Mouse (Mus musculus) right cerebral cortex, postnatal 10 days (tissue): ENCODE measurements at regions not wholly inside any gene's neighbourhood (a gene's known extent, or its start where the extent isn't known, plus 50 kb on each side); places are given as distances from the start of the nearest gene placed in this dataset.

Source experiments
- DNase-seq, 2 experiments: peaks; one replicate each; pipeline ENCODE4 v3.0.0; 2021; ENCODE audit warnings: low spot score in 2 of 2

DNA sequence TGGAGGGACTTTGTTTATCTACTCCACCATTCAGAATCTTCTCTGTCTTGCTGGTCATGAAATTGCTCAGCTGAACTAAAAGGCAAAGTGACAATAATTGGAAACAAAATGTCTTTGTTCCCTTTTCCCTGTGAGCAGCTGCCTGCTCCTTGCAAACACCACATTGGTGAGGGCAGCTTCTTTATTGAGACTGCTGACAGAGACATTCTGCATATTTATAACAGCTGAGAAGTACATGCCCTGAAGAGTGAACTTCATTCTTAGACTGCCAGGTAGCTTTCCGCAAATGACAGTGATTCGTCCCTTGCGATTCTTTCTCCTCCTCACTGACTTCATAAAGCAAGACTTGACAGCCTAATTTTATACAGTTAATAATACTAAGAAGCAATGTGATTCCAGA is 237.0 kb downstream of the Cps1 start:
- no peak for DNase-seq

DNA sequence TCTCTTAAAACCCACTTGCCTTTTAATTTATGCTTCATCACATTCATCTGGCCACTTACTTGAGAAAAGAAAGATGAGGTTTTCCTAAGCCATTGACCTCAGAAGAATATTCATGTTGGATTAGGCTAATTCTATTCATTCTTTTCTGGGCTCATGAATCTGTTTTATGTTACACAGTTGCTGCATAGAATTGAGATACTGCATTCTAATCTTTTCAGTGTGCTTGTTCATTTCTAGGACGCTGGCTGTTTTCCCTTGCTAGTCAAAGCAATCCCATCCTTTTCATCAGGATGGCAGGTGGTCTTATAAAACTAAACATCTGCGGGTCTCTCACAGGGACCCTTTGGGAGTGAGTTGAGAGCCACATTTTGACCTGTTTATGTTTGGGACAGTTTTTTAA is 243.2 kb downstream of the Cps1 start:
- no peak for DNase-seq

DNA sequence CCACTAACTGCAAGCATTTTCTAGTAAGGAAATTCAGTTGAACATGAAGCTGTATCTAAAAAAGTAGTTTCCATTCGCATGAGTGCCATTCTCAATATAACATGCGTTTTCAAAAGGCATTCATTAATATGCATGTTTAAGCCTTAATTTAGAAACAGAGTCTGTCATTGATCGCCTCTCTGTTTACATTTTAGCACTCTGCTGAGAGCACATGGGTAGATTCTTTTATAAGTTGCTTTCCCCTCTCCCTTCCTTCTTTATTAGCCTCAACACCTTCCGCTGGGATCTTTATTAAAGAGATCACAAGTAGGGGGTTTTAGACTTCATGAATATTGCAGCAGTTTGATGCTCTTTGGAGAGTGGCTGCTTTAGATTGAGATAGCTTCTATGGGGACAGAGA is 243.7 kb downstream of the Cps1 start:
- no peak for DNase-seq

DNA sequence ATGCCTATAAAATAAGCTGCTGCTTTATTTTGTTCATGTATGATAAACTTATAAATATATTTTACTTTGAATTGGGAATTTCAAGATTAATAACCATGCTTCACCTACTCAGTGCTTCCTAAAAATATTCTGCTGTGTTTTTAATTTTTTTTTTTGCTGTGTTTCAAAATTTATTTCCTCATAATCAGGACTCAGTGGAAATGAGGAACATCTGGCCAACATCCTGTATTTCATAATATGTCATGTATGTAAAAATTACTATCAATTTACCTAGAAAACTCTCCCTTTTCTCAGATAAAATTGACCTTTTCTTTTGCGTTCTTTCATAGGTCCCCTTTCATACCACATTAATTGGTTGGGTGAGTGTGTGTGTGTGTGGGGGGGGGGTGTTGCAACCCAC is 259.5 kb downstream of the Cps1 start:
- no peak for DNase-seq

DNA sequence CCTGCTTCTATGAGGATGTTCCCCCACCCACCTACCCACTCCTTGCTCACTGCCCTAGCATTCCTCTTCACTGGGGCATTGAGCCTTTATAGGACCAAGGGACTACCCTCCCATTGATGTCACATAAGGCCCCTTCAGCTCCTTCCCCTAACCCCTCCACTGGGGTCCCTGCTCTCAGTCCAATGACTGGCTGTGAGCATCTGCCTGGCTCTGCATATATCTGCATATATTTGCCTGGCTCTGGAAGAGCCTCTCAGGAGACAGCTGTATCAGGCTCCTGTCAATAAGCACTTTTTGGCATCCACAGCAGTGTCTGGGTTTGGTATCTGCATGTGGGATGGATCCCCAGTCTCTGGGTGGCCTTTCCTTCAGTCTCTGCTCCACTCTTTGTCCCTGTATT is 262.6 kb downstream of the Cps1 start:
- DNase-seq, result no peak

DNA sequence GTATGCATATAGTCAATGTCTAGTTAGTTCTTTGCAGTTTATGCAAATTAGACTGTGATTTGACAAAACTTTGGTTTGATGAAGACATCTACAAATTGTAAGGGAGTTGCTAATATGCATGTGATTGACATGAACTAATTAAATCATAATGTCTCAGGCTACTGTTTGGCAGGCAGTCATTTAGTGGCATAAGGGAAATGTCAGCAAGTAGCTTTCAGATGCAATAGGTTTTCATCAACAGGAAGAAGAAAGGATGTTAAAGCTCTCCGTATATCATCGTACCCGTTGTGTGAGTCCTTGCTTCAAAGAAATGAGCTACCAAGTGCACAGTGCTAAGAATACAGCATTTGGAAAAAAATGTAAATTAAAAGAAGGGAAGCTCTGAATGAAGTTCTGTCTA is 264.1 kb downstream of the Cps1 start:
- no peak for DNase-seq

DNA sequence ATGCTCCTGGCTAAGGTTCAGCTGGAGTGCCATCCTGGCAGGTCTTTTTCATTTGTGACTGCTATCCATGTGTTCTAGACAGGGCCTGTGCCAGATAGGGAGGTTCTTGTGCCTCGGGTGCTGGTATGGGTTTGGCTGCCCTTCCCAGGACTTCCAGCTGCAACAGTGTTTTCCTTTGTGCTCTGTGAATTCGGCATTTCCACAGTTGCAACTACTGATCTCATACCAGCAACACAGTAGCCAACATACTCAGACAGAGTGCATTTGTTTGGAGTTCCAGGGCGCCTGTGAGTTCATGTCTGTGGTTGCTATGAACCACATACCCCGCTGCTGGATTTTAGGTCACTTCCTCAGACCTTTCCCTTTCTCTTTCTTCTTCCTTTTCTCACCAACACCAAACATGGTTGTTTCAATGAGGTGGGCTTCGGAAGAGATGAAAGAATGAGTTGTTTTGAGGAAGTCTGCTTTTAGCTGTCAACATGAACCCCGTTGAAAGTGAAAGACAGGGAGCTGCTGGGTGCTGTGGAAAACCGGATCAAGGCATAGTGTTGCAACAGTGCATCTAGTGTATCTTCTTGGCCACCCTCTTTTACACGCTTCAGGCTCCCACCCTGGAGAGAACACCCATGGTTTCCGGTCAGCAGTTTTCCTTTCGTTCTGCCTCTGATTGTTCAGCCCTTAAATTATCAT is 275.1 kb downstream of the Cps1 start:
- peak; percentile 52 to 67 for DNase-seq

DNA sequence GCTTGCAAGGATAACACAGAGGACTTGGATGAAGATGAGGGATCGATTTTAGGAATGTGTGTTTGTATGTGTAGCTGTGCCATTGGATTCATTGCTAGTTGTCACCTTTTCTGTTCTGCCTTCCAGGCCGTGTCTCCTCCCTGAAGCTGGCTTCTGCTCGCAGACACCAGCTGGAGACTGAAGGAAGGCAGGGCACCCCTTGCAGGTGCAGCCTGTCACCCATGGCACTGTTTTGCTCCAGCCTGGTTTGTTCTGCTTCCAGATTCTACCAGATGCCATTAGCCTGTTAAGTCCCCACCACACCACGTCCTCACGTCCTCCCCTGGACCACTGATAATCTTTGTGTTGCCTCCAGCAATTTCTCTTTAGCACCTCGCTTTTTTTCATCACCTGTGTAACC is 286.7 kb downstream of the Cps1 start:
- DNase-seq, result no peak

DNA sequence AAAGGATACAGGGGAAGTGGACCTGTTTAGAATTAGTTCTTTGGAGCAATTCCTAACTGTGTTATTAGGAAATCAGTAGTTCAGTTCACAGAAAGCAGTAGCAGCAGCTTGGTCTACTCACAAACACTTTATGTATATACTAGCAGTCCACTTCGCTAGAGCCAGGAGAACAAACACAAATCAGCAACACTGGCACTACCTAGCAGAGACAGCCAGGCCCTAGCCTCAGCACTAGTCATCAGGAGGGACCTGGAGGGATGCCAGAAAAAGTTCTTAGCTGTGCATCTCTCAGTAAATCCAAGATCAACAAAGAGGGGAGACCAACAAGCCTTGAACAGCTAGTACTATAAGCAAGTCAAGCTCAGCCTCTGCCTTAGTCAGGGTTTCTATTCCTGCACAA is 294.4 kb downstream of the Cps1 start:
- DNase-seq, result no peak

DNA sequence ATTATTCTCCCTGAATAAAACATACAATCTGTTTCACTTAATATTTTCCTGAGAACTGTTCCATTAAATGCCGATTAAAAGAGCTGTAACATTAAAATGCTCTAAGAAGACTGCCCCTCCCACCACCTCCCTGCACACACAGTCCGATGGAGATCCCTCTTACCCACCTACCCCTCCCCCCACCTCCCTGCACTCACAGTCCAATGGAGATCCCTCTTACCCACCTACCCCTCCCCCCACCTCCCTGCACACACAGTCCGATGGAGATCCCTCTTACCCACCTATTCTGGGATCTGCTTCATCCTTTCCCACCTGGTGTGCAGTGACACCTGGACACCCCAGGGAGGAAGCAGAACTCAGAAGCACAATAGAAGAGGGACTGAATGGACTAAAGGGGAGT is 305.6 kb downstream of the Cps1 start:
- DNase-seq, result no peak

DNA sequence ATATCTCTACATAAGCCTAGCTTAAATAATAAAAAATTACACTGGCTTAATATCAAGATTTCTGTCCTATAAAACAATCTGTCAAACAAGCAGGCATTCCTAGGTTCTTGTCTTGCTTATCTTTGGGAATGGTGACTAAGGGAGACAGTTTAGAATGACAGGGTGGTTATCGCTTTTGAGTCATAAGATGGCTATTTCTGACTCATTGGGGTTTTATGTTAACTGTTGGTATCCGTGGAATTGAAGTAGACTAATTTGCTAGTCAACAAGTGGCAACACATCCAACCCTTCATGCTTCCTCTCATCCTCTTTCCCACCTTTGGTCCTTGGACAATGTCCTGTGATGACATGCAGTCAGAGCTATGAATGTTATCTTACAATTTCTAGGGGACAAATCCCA is 328.0 kb downstream of the Cps1 start:
- DNase-seq, result no peak

DNA sequence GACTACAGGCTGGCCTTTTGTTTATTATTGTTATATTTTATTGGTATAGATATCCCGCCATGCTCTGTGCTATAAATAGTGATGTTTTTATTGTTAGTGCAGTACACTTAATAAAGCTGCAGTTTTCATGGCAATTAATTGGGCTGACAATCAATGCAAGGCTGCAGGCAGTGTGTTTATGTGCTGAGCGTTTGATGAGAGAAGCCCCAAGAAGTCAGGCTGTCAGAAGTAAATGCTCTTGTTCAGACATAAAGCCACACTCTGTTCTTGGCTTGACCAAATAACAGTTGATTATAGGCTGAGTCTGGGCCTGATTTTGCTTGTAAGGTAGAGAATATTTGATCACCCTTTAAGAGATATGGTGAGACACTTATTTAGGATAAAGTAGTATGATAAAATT is 341.4 kb downstream of the Cps1 start:
- no peak for DNase-seq

DNA sequence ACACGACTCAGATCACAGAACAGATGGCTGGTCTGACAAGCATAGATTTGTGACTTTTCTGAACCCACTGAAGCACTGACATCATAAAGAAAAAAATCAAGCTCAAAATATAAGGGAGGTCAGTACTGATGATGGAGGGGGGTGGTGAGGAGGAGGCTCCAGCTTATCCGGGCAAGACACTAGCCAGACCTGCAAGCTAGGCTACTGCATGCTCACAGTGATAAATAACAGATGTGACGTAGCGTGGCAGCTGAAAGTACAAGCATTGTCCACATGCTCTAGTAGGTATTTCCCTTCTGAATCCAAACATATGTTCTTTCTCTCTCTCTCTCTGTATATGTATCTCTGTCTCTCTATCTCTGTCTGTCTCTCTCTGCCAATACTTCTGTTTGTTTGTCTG is 342.7 kb downstream of the Cps1 start:
- no peak for DNase-seq

DNA sequence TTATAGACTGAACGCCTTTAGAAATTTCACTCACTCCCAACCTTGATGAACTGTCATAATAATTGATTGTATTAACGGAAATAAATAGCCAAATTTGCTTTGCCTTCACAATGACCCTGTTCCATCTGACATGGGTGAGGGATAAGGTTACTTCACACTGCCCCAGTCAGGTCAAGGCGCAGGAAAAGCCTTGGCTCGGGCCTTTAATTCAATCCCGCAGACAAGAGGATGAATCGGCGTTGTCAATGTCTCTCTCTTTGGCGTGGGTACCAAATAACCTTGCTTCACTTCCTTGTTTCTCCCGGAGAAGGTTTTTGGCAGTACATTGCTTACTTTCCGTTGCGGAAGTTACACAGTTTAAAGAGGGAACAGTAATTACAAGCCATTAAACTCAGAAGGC is 354.2 kb downstream of the Cps1 start:
- no peak for DNase-seq

DNA sequence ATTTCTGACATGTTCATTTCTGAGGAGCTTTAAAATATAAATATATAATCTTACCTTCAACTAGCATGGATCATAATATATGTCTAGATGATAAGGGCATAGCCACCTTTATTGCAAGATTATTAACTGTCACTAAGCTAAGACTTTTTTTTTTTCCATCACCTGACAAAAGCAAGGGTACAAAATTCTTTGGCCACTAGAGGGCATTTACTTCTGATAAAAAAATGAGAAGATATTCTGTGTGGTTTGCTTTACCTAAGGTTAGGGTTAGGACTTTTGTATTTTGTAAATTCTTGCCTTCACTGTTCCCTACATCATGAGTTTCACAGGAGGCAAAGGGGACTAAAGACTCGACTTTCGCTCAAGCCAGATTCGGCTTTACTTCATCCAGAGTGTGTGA is 355.1 kb downstream of the Cps1 start:
- no peak for DNase-seq

DNA sequence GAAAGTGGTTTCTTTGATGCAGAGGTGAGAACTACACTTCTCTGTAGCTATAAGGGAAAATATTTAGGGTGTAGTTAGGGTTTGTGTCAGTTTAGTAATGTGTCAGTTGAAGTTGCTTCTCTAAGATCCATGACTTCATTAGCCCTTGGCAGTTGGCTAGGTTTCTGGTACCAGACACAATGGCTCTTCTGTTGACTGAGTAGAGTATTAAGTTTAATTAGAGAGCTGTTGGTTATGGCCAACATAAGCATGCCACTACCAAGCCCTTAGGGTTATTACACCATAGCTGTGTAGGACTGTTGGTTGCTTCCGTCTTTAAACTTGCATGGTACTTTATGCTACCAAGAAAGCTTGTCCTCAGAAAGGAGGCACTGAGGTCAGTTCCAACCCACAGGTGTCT is 359.1 kb downstream of the Cps1 start:
- DNase-seq, result no peak

DNA sequence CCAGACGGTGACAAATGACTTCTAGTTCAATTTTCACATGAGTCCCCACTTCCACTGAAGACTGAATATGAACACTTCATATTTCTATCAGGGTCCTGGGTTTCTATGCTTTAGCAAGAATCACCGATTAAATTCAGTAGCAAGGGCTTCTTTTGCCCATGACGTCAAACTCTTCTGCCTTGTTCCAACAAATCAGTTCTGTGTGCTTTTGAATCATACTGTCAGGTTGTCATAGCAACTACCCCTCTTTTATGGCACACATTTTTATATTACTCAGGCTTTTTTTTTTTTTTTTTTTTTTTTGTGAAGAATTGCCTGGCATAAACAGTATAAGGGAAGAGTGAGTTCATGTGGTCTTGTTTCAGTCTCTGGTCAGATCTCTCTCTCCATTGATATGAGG is 381.3 kb downstream of the Cps1 start:
- DNase-seq, result peak in 1 of 2 experiments; percentile 38

DNA sequence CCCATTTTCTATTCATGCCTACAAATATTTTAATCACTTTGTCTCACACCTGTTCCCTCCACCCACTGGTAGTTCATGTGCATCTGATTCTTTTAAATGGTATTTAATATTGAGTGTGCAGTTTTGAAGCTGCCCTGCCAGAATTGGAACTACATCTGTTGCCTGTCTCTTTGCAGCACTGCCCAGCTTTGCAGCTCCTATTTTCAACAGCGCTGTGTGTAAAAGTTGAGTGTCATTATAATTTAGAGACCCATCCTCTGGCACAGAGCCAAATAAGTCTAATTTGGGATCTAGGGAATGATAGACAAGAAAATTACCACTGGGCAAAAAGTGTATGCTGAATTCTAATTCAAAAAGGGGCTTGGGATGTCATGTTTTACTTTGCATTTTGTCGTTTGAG is 382.9 kb downstream of the Cps1 start:
- DNase-seq, result peak; percentile 41 to 75

DNA sequence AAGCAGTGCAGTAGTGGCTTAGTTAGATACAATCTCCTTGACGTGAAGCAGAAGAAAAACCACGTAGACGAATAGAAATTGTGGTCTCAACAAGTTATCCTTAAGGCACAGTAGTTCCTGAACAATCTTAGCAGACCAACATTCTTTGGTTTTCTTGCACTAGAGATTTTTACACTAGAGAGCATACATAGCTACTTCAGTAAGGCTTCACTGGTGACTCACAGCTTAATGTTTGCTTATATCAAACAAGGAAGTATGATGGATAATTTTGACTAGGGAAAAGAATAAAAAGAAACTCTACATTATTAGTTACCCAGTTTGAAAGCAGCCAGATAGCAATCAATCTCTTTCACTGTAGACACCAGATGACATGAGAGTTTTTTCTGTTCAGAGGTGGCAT is 395.5 kb downstream of the Cps1 start:
- DNase-seq, result no peak

DNA sequence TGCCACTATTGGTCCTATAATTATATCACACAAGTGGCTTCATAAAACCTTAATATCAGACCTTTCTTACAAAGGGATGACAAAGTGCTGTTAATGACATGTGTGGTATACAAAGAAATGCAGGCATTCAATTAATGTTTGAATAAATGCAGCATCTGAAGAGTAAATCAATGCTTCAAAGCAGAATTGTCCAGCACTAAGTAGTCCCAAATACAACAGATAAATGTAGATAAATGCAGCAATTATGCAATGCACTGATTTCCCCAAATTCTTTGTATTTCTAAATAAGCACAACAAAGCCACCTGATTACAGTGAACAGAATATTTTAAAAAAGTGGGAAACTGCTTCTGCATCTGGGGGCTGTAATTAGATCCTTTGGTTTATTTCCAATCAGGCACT is 435.9 kb downstream of the Cps1 start:
- no peak for DNase-seq

DNA sequence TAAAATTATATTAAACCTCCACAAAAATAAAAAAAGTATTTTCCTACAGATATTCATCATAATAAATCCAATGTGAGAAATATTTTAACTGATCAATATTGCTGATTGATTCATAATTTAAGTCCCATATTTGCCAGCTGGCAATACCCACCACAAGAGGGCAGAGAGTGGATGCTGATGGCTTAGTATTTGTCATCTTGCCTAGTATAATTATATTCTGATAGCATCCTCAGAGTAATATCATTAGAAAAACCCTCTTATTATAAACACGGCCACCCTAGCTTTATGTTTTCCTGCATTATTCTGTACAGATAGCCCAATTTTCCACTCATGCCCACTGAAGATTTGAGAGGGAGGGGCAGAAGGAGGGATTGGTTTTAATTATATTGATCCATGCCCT is 436.4 kb downstream of the Cps1 start:
- peak in 1 of 2 experiments; percentile 19 for DNase-seq

DNA sequence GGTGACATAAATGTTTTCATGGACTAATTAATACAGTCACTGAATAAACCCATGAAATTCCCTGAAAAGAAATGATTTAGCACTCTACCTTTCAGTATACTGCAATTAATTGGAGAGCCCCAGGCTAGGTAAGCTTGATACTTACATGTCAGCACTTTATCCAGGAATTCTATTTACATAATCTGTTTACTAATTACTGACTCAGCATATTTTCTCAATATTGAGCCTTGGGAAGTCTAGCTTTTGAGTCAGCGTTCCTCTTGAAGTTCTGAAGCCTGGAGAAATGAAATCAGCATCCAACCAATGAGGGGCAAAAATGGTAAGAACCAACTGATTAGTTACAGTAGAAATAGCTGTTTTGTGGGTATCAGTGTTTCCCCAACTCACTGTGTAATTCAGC is 448.8 kb downstream of the Cps1 start:
- DNase-seq, result no peak

DNA sequence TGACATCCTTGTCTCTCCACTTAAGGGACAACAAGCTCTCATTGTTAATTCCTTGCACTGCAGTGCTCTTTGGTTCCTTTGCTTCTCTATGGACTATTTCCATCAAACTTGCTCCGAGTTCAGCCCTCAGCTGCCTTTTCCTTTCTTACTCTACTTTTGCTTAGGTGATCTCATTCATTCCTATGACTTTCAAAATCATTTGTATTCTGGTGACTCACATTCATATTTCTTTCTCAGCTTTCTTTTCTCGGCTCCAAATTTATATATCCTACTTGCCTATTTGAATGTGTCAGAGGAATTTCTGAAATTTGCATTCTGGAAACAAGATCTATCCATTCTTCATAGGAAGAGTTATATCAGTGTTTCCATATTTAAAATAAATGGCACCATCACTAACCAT is 456.9 kb downstream of the Cps1 start:
- no peak for DNase-seq
